Mouse (Mus musculus) olfactory bulb, adult 2 months (tissue): ENCODE results near the gene Gpd2.

ENCODE experiments used
- CTCF ChIP-seq: fragments of 200-500 bp; IDR thresholded peaks from 2 replicates; pipeline ENCODE4 v1.5.1; 2012; ENCODE audit warnings: low read depth, mild to moderate bottlenecking, low read length, moderate library complexity; ENCODE audit not compliant: insufficient read depth
- POLR2A ChIP-seq: fragments of 200-500 bp; IDR thresholded peaks from 2 replicates; pipeline ENCODE4 v1.6.1; 2012; ENCODE audit warnings: mild to moderate bottlenecking, low read depth, low read length, moderate library complexity; ENCODE audit not compliant: insufficient read depth

GRCm38 (mm10) chr2:57267394-57267716 lies 29.9 kb downstream of the Gpd2 start:
- TF ChIP-seq CTCF = no peak
- no peak for TF ChIP-seq POLR2A
